Mouse (Mus musculus): ENCODE data around the gene Gclm. TPM values are rescaled to one million over a fixed set of nuclear protein-coding genes. Genes with fewer than 3 reads are reported as not detected.

Gene Gclm
- polyA plus RNA-seq, 1 experiment from 2014 or later = 42.5 TPM

GRCm38 (mm10) chr3:122203675-122204329, 41.6 kb upstream of the Gclm start:
- Histone ChIP-seq H3K9me3 (ENCODE audit: control insufficient read depth, low read length) (no peaks in the 10 kb centered on the region), H3K4me1 (ENCODE audit: control insufficient read depth, insufficient read depth, low read length) (no peaks in the 10 kb centered on the region), H3K4me2 (ENCODE audit: low read length) (no peak overlapping the region), H3K9ac (replicated peaks; ENCODE audit: low read length) (no peak overlapping the region), H3K27me3 (ENCODE audit: control insufficient read depth, insufficient read depth, low read length) (no peaks in the 10 kb centered on the region), H3K36me3 (ENCODE audit: control insufficient read depth, insufficient read depth, low read length) (no peaks in the 10 kb centered on the region), H3K27ac (replicated peaks; ENCODE audit: low read depth, low read length) (no peak overlapping the region), H3K4me3 (replicated peaks; ENCODE audit: low read depth, low read length) (no peak overlapping the region)
- DNase-seq (no peak), ATAC-seq (ENCODE audit: low FRiP score, low TSS enrichment) (no peak)
- 86% methylated on average over 9 of the region's 9 CpGs for WGBS

- H3K9me3 ChIP-seq (ENCODE audit: control insufficient read depth, low read length) = no peaks in the 10 kb centered on the region
These were observed 39.6 kb upstream of the Gclm start for GRCm38 (mm10) chr3:122205753-122206152.

DNA sequence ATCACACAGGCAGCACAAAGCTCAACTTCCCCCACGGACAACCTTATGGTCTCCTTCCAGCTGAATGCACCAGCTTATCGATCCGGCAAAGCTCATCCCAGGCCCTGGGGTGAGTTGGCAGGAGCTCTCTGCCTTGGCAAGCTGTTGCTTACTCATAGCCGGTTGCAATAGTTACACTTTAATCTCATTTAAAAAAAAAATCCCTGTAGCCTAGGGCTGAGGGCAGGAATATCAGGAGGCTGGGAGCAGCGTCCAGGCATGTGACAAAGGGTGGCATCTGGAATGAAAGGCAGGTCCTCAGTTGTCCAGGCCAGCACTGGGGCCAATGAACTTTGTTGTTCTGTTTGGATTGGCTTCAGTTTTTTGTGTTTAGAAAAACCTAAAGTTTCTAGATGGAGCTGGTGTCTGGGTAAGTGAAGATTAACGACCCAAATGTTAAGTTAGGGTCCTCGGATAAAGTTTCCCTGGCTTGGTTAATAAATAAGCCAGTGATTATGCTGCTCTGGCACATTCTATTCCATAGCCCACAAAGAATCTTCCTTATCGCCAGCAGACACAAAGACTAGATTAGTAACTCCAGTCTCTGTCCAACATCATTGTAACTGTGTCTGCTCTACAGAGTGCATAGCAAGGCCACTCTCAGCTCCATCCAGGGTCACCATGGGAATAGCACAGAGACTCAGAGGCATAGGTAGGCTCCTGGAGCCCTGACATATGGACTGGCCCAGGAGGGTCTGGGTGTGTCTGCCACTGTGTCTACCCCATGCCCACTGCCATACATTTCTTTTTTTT, 38.9 kb upstream of the Gclm start:
- Histone ChIP-seq H3K9ac (replicated peaks; ENCODE audit: low read length) (no peak overlapping the region), H3K4me3 (replicated peaks; ENCODE audit: low read depth, low read length) (no peak overlapping the region), H3K9me3 (ENCODE audit: control insufficient read depth, low read length) (no peaks in the 10 kb centered on the region), H3K27ac (replicated peaks; ENCODE audit: low read depth, low read length) (no peak overlapping the region), H3K36me3 (ENCODE audit: control insufficient read depth, insufficient read depth, low read length) (no peaks in the 10 kb centered on the region), H3K4me1 (ENCODE audit: control insufficient read depth, insufficient read depth, low read length) (no peaks in the 10 kb centered on the region), H3K4me2 (ENCODE audit: low read length) (no peak overlapping the region), H3K27me3 (ENCODE audit: control insufficient read depth, insufficient read depth, low read length) (no peaks in the 10 kb centered on the region)
- no peak for DNase-seq
- WGBS = 62% methylated on average over 8 of the region's 8 CpGs
- ATAC-seq (ENCODE audit: low FRiP score, low TSS enrichment) = no peak

More at GRCm38 (mm10) chr3:122205753-122206152, 39.6 kb upstream of the Gclm start:
- H3K27ac ChIP-seq (replicated peaks; ENCODE audit: low read depth, low read length) = no peak overlapping the region
- no peak overlapping the region for H3K9ac ChIP-seq (replicated peaks; ENCODE audit: low read length)
- H3K36me3 ChIP-seq (ENCODE audit: control insufficient read depth, insufficient read depth, low read length) = no peaks in the 10 kb centered on the region
- DNase-seq = no peak
- H3K27me3 ChIP-seq (ENCODE audit: control insufficient read depth, insufficient read depth, low read length) = no peaks in the 10 kb centered on the region
- no peaks in the 10 kb centered on the region for H3K4me1 ChIP-seq (ENCODE audit: control insufficient read depth, insufficient read depth, low read length)
- H3K4me3 ChIP-seq (replicated peaks; ENCODE audit: low read depth, low read length) = no peak overlapping the region
- ATAC-seq (ENCODE audit: low FRiP score, low TSS enrichment) = no peak
- 83% methylated on average over 6 of the region's 6 CpGs for WGBS
- H3K4me2 ChIP-seq (ENCODE audit: low read length) = no peak overlapping the region

DNA sequence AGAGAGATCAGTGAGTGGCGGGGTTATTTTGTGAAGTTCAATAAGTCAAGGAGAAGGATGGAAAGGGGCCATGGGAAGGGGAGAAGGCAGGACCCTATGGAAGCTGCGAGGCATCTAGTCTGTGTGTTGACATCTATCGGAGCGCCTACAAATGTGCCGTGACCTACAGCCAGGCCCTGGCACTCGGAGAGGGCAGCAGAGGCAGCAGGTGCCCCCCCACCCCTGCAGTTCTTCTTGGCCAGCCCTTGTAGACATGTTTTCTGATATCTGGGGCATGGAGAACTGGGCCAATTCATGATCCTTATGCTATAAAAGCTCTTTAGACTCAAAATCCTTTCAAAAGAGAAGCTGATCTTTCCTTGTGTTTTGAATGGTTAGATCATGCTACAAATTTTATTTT, 37.6 kb upstream of the Gclm start:
- Histone ChIP-seq H3K36me3 (ENCODE audit: control insufficient read depth, insufficient read depth, low read length) (no peaks in the 10 kb centered on the region), H3K9me3 (ENCODE audit: control insufficient read depth, low read length) (no peaks in the 10 kb centered on the region), H3K27me3 (ENCODE audit: control insufficient read depth, insufficient read depth, low read length) (no peaks in the 10 kb centered on the region), H3K4me3 (replicated peaks; ENCODE audit: low read depth, low read length) (no peak overlapping the region), H3K4me2 (ENCODE audit: low read length) (no peak overlapping the region), H3K9ac (replicated peaks; ENCODE audit: low read length) (no peak overlapping the region), H3K27ac (replicated peaks; ENCODE audit: low read depth, low read length) (no peak overlapping the region), H3K4me1 (ENCODE audit: control insufficient read depth, insufficient read depth, low read length) (no peaks in the 10 kb centered on the region)
- no peak for ATAC-seq (ENCODE audit: low FRiP score, low TSS enrichment)
- WGBS = 86% methylated on average over 6 of the region's 6 CpGs
- DNase-seq = no peak

DNA sequence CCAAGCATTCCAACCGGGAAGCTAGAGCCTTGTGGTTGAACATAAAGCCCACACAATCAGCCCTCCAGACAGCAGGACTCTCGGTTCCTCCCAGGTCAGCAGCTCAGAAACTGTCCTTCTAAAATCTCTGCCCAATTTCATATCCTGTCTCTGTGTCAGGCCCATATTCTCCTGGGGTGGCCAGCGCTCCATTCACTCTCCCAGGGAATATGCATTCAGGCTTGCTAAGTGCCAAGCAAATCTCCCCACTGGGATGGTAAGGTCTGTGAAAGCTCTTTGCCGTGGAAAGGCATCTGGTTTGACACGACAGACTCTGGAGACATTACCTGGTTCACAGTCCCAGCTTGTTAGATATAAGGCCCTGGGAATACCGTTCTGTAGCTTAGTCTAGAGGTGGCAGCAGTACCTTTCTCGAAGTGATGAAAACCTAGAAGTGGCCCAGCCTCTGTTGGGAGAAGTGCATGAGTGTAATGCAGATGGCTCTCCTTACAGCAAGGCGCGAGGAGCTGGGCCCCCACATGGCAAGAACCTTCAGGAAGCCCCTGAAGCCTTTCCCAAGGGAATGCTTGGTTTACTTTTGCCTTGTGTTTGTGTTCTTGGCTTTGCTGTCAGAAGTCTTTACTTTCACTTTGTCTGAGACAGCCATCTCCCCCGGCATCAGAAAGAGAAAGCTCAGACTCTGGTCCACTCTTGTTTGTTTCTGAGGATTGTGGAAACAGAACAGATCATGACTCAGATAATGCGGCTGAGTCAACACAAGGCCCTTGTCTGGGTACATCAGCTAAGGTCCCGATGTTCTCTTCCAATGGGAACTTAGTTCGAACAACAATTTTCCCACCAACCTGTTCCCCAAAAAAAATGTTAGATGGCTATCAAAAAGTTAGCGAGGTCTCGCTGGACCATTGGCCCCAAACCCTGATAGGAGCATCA, 36.8 kb upstream of the Gclm start:
- H3K27me3 ChIP-seq (ENCODE audit: control insufficient read depth, insufficient read depth, low read length) = no peaks in the 10 kb centered on the region
- ATAC-seq (ENCODE audit: low FRiP score, low TSS enrichment) (no peak), DNase-seq (no peak)

GRCm38 (mm10) chr3:122209511-122209910, 35.8 kb upstream of the Gclm start:
- H3K4me3 ChIP-seq (replicated peaks; ENCODE audit: low read depth, low read length) = no peak overlapping the region

More for the DNA sequence above, 36.8 kb upstream of the Gclm start:
- Histone ChIP-seq H3K36me3 (ENCODE audit: control insufficient read depth, insufficient read depth, low read length) (no peaks in the 10 kb centered on the region), H3K4me1 (ENCODE audit: control insufficient read depth, insufficient read depth, low read length) (no peaks in the 10 kb centered on the region), H3K4me2 (ENCODE audit: low read length) (no peak overlapping the region), H3K27ac (replicated peaks; ENCODE audit: low read depth, low read length) (no peak overlapping the region), H3K9me3 (ENCODE audit: control insufficient read depth, low read length) (no peaks in the 10 kb centered on the region), H3K4me3 (replicated peaks; ENCODE audit: low read depth, low read length) (no peak overlapping the region), H3K9ac (replicated peaks; ENCODE audit: low read length) (no peak overlapping the region)
- WGBS = 87% methylated on average over 15 of the region's 15 CpGs

GRCm38 (mm10) chr3:122210434-122210833, 34.9 kb upstream of the Gclm start:
- no peak overlapping the region for H3K27ac ChIP-seq (replicated peaks; ENCODE audit: low read depth, low read length)
- H3K36me3 ChIP-seq (ENCODE audit: control insufficient read depth, insufficient read depth, low read length) = no peaks in the 10 kb centered on the region
- ATAC-seq (ENCODE audit: low FRiP score, low TSS enrichment) (no peak), DNase-seq (no peak)
- 62% methylated on average over 5 of the region's 5 CpGs for WGBS
- no peak overlapping the region for H3K4me3 ChIP-seq (replicated peaks; ENCODE audit: low read depth, low read length)
- no peak overlapping the region for H3K4me2 ChIP-seq (ENCODE audit: low read length)
- no peaks in the 10 kb centered on the region for H3K4me1 ChIP-seq (ENCODE audit: control insufficient read depth, insufficient read depth, low read length)
- H3K9ac ChIP-seq (replicated peaks; ENCODE audit: low read length) = no peak overlapping the region
- H3K9me3 ChIP-seq (ENCODE audit: control insufficient read depth, low read length) = no peaks in the 10 kb centered on the region
- H3K27me3 ChIP-seq (ENCODE audit: control insufficient read depth, insufficient read depth, low read length) = no peaks in the 10 kb centered on the region

More at GRCm38 (mm10) chr3:122209511-122209910, 35.8 kb upstream of the Gclm start:
- no peaks in the 10 kb centered on the region for H3K27me3 ChIP-seq (ENCODE audit: control insufficient read depth, insufficient read depth, low read length)
- no peaks in the 10 kb centered on the region for H3K36me3 ChIP-seq (ENCODE audit: control insufficient read depth, insufficient read depth, low read length)
- no peaks in the 10 kb centered on the region for H3K4me1 ChIP-seq (ENCODE audit: control insufficient read depth, insufficient read depth, low read length)
- DNase-seq (no peak), ATAC-seq (ENCODE audit: low FRiP score, low TSS enrichment) (no peak)
- H3K9ac ChIP-seq (replicated peaks; ENCODE audit: low read length) = no peak overlapping the region
- no peak overlapping the region for H3K27ac ChIP-seq (replicated peaks; ENCODE audit: low read depth, low read length)
- H3K9me3 ChIP-seq (ENCODE audit: control insufficient read depth, low read length) = no peaks in the 10 kb centered on the region
- WGBS = 93% methylated on average over 11 of the region's 11 CpGs
- H3K4me2 ChIP-seq (ENCODE audit: low read length) = no peak overlapping the region

GRCm38 (mm10) chr3:122210846-122211245, 34.5 kb upstream of the Gclm start:
- Histone ChIP-seq H3K27ac (replicated peaks; ENCODE audit: low read depth, low read length) (no peak overlapping the region), H3K36me3 (ENCODE audit: control insufficient read depth, insufficient read depth, low read length) (no peaks in the 10 kb centered on the region), H3K4me2 (ENCODE audit: low read length) (no peak overlapping the region), H3K9ac (replicated peaks; ENCODE audit: low read length) (no peak overlapping the region), H3K27me3 (ENCODE audit: control insufficient read depth, insufficient read depth, low read length) (no peaks in the 10 kb centered on the region), H3K4me3 (replicated peaks; ENCODE audit: low read depth, low read length) (no peak overlapping the region), H3K9me3 (ENCODE audit: control insufficient read depth, low read length) (no peaks in the 10 kb centered on the region), H3K4me1 (ENCODE audit: control insufficient read depth, insufficient read depth, low read length) (no peaks in the 10 kb centered on the region)
- 94% methylated on average over 7 of the region's 7 CpGs for WGBS
- ATAC-seq (ENCODE audit: low FRiP score, low TSS enrichment) (no peak), DNase-seq (no peak)

All from midbrain, embryonic 14.5 days (tissue).